Mouse (Mus musculus) effector memory CD4-positive, alpha-beta T cell, adult 5 months (primary cell): ENCODE data around the gene Armc12. TPM values are rescaled to one million over a fixed set of nuclear protein-coding genes. Genes with fewer than 3 reads are reported as not detected.

Experiments
- polyA plus RNA-seq: library from polyadenylated mRNA; unstranded; fragments of 100-300 nt; shearing (Covaris generic); gene quantifications from one replicate; pipeline ENCODE4 v1.2.1, GENCODE M21; 2017

Armc12 gene
- not detected for polyA plus RNA-seq

GRCm38 (mm10) chr17:28530506-28530905 is at the start of gene Armc12:
Gene Armc12 (plus strand): TSS chr17:28530806.

DNA sequence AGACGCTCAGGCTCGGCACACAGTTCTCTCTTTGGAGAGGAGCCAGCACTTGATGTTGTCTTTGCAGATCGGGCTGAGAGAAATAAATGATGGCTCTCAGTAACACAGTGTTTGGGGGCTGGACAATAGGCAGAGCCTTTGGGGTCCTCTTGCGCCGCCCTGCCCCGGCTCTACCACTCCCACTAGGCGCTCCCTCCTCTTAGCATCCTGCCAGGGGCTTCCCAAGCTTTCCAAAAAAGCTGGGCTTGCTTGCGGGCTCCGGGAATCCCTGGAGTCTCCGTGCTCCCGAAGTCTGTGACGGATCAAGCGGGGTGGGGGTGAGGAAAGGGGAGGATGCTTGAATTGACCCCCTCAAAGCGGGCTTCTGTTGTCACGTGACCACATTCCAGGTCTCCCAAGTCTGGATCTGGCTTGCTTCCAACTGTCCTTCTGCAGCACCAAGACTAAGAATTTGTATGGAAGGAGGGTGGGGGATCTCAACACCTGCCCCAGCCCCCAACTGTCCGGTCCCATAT is 13.1 kb upstream of the Armc12 start, which contains the start of gene Fkbp5:
TSS of gene Fkbp5 (minus strand) at position 87 of the 515 bp plus-strand sequence.

DNA sequence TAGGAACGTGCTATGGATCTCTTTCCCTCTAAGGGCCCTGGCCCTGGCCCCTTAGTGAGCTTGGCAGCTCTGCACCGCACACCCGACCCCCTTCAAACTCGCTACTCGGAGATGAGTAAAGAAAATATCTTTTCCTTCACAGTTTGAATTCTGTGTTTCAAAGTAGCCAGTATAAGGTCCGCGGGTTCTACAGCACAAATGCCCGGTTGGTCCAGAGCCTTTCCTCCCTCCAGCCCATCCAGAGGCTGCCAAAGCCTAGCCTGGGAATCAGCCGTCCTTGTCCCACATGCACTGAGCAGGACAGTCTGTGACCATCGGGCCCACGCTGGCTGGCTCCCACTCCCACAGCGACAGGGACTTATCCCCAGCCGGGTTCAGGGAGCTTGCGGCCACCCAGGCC is 18.5 kb downstream of the Armc12 start, which contains the start of gene Clpsl2:
TSS of gene Clpsl2 (plus strand) at position 301 of the 400 bp plus-strand sequence.

DNA sequence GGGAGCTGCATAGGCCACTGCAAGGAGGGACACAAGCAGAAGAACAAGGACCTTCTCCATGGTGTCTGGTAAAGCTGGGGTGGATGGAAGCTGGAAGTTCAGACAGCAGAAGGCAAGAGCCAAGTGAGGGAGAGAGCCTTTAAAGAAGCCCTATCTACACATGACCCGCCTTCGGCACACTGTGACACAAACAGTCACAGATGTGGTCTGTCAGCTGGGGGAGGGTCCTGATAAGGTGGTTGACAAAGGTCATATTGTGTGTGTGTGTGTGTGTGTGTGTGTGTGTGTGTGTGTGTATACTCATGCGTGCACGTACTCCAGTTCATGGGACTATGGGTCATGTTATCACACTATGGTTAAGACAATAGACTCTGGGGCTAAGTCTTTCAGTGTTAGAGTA is 30.0 kb downstream of the Armc12 start, which contains the start of gene Clps:
TSS of gene Clps (minus strand) at position 169 of the 400 bp plus-strand sequence.

DNA sequence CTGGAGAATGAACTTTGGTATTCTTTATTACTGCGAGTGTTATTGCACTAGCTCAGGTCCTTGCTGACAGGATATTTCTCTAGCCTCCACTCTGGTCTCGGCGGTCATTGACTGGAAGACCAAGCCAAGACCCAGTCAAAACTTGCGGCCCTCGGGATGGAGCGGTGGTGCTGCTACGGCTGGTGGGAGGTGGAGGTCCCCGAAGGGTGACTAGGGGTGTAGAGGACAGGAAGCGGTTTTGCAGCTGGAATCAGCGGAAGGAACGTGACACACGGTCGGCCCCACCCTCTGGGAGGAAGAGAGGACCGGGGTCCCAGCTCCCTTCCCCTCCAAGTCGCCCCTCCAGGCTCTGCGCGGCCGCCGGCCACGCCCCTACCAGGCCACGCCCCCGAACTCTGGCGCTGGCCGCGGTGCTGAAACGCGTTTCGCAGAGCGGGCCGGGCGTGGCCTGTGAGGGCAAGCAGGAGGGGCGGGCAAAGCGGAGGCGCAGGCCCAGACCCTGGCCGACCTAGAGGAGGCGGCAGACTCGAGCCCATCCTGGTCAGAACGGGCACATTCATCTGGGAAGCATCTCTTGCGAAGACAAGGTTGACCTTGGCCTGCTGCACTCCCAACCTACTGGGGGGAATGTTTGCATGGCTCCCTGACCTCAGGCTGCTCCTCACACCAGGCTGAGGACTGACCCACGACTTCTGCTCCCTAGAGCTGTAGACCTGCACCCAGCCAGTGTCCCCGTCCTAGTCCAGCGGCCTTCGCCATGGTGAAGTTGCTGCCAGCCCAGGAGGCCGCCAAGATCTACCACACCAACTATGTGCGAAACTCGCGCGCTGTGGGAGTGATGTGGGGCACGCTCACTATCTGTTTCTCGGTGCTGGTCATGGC is 44.9 kb downstream of the Armc12 start, which contains the start of gene Lhfpl5:
TSS of gene Lhfpl5 (plus strand) at position 398 of the 882 bp plus-strand sequence.

Other genes starting within 250 kb of the Armc12 start
- 25.4 TPM for gene Fance, start 217.3 kb upstream of the Armc12 start, polyA plus RNA-seq
- gene Rpl10a, start 202.3 kb upstream of the Armc12 start, polyA plus RNA-seq = 349 TPM
- gene Tead3, start 180.0 kb upstream of the Armc12 start, polyA plus RNA-seq = not detected
- gene Tulp1, start 165.6 kb upstream of the Armc12 start, polyA plus RNA-seq = not detected
- 84.8 TPM for gene Fkbp5, start 13.3 kb upstream of the Armc12 start, polyA plus RNA-seq
- gene Clpsl2, start 18.6 kb downstream of the Armc12 start, polyA plus RNA-seq = not detected
- gene Clps, start 30.0 kb downstream of the Armc12 start, polyA plus RNA-seq = not detected
- 0.26 TPM for gene Lhfpl5, start 44.8 kb downstream of the Armc12 start, polyA plus RNA-seq
- gene Srpk1, start 91.9 kb downstream of the Armc12 start, polyA plus RNA-seq = 255 TPM
- gene Slc26a8, start 159.4 kb downstream of the Armc12 start, polyA plus RNA-seq = not detected
- 123 TPM for gene Mapk14, start 160.5 kb downstream of the Armc12 start, polyA plus RNA-seq
- 7.7 TPM for gene AC170998.1, start 195.3 kb downstream of the Armc12 start, polyA plus RNA-seq
- not detected for gene Mapk13, start 238.5 kb downstream of the Armc12 start, polyA plus RNA-seq